In the genomic region with DNA sequence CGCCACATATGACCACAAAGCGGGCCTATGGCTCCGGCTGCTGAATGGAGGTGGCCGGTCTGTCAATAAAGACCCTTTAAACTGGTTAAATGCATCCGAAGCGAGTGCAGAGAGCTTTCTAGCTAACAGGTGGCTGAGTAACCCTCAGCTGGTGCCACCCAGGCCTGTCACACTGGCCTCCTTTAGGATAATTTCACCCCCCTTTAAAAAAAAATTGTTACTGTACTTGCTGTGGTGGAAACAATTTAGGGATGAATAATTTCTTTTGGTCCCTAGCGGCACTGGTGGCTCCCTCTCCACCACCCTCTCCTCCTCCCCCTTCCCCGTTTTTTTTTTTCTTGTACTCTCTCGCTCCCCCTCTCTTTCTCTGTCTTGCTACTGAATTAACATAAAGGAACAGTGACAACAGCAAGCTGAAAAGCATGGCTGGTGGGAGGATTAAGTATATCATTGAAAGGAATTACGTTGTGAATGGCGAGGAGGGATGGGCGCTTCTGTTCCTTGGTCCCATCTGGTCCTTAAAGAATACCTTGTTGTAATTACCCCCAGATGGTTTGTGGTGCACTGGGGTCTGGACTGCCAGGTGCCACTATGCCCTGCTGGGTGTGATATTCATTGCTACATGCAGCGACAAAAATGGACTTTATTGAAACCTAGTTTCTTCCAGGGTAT, we compare ENCODE assay signal across 11 mouse cellular contexts.
DNase-seq lines count a peak whose midpoint lies in the region; ATAC-seq and TF ChIP-seq lines count a peak whose summit lies in the region.
"Had no signal": no experiment of that assay in that cellular context is flagged by ENCODE, and none has a peak within 500 bp of the region (broad histone marks: within the 10 kb centered on the region; RNA-seq: fewer than 3 reads in every experiment).

No protein-coding gene starts in this region.

- TF ChIP-seq POLR2A in limb, embryonic 14.5 days (IDR thresholded peaks at IDR 0.05; ENCODE audit: borderline replicate concordance, extremely low read depth, insufficient read depth, insufficient read length), result no peak

- H3K4me3 ChIP-seq in forebrain, embryonic 13.5 days, result peak overlapping the region; percentile 25
- no peak overlapping the region for H3K4me3 ChIP-seq in limb, embryonic 14.5 days (replicated peaks; ENCODE audit: low read length)
- H3K4me3 ChIP-seq: erythroblast, embryonic 14.5 days; megakaryocyte, embryonic 14.5 days had no signal

- no peaks in the 10 kb centered on the region for H3K9me3 ChIP-seq in forebrain, embryonic 13.5 days (replicated peaks)
- H3K9me3 ChIP-seq in limb, embryonic 14.5 days (ENCODE audit: control insufficient read depth, low read length), result no peaks in the 10 kb centered on the region
- H3K9me3 ChIP-seq: megakaryocyte, embryonic 14.5 days had no signal

- H3K27ac ChIP-seq in forebrain, embryonic 13.5 days, result peak overlapping the region; percentile 60
- H3K27ac ChIP-seq in limb, embryonic 14.5 days (replicated peaks; ENCODE audit: low read depth, low read length), result no peak overlapping the region

- peak; percentile 95 for ATAC-seq in forebrain, embryonic 13.5 days
- no peak for ATAC-seq in limb, embryonic 14.5 days (ENCODE audit: low FRiP score, low read depth)
- ATAC-seq: intestine, embryonic 16.5 days had no signal

- H3K4me2 ChIP-seq in forebrain, embryonic 13.5 days, result peak overlapping the region; percentile 64
- peak overlapping the region; percentile 22 for H3K4me2 ChIP-seq in limb, embryonic 14.5 days (replicated peaks; ENCODE audit: low read depth, low read length, severe bottlenecking)
- H3K4me2 ChIP-seq: liver, embryonic 11.5 days had no signal

- peaks cover 13% of the 10 kb centered on the region for H3K4me1 ChIP-seq in forebrain, embryonic 13.5 days
- H3K4me1 ChIP-seq in limb, embryonic 14.5 days (ENCODE audit: control insufficient read depth, insufficient read depth, low read length), result no peaks in the 10 kb centered on the region
- H3K4me1 ChIP-seq: megakaryocyte, embryonic 14.5 days had no signal

- DNase-seq in right cerebral cortex, postnatal 4 days, result peak; percentile 11
- DNase-seq in right cerebral cortex, postnatal 36 days (ENCODE audit: low spot score in 2 of 2), result no peak
- no peak for DNase-seq in limb, embryonic 14.5 days (ENCODE audit: low spot score)
- no peak for DNase-seq in spleen, postnatal 10 days (ENCODE audit: low spot score in 2 of 2)
- no peak for DNase-seq in kidney, adult 8-10 months
- no peak for DNase-seq in left cerebral cortex, adult 9 months (ENCODE audit: low spot score in 2 of 2)

- H3K27me3 ChIP-seq in forebrain, embryonic 13.5 days, result no peaks in the 10 kb centered on the region
- no peaks in the 10 kb centered on the region for H3K27me3 ChIP-seq in limb, embryonic 14.5 days (ENCODE audit: control insufficient read depth, insufficient read depth, low read length)
- H3K27me3 ChIP-seq: megakaryocyte, embryonic 14.5 days had no signal

- H3K9ac ChIP-seq in forebrain, embryonic 13.5 days, result no peak overlapping the region
- no peak overlapping the region for H3K9ac ChIP-seq in limb, embryonic 14.5 days (ENCODE audit: low read depth, low read length, severe bottlenecking)

- WGBS in forebrain, embryonic 13.5 days, result 2% methylated on average over 13 of the region's 13 CpGs
- WGBS in limb, embryonic 14.5 days, result 4% methylated on average over 13 of the region's 13 CpGs

- H3K36me3 ChIP-seq in forebrain, embryonic 13.5 days (ENCODE audit: poor library complexity, severe bottlenecking), result no peaks in the 10 kb centered on the region
- H3K36me3 ChIP-seq in limb, embryonic 14.5 days (ENCODE audit: control insufficient read depth, insufficient read depth, low read length), result no peaks in the 10 kb centered on the region
